Mouse (Mus musculus) lung, postnatal 0 days (tissue): ENCODE data around the gene Ccdc125. TPM values are rescaled to one million over a fixed set of nuclear protein-coding genes. Genes with fewer than 3 reads are reported as not detected.

ENCODE experiments used
- ATAC-seq: fragments of 200-750 bp; cut with Nextera tagmentation; 2 replicates; pipeline ENCODE4 v1.8.0; 2017; ENCODE audit warnings: moderate library complexity
- DNase-seq: peaks from one replicate; pipeline ENCODE4 v3.0.0-alpha.2; 2016; ENCODE audit warnings: low spot score
- H3K27ac ChIP-seq: fragments of 300-500 bp; sonication (generic); 2 replicates; pipeline ENCODE4 v1.5.1; 2014; ENCODE audit warnings: antibody characterized with exemption, mild to moderate bottlenecking, low read length, mixed read lengths
- H3K27me3 ChIP-seq: fragments of 300-500 bp; sonication (generic); replicated peaks from 2 replicates; pipeline ENCODE4 v1.6.1; 2014; ENCODE audit warnings: low read length, mixed read lengths; ENCODE audit not compliant: insufficient read depth
- H3K36me3 ChIP-seq: fragments of 300-500 bp; sonication (generic); 2 replicates; pipeline ENCODE4 v1.6.1; 2014; ENCODE audit warnings: low read length, mixed read lengths; ENCODE audit not compliant: insufficient read depth
- H3K4me1 ChIP-seq: fragments of 300-500 bp; sonication (generic); 2 replicates; pipeline ENCODE4 v1.6.1; 2014; ENCODE audit warnings: antibody characterized with exemption, low read depth, low read length, mixed read lengths; ENCODE audit not compliant: insufficient read depth
- H3K4me2 ChIP-seq: fragments of 300-500 bp; sonication (generic); replicated peaks from 2 replicates; pipeline ENCODE4 v1.6.1; 2014; ENCODE audit warnings: low read depth, mild to moderate bottlenecking, low read length, moderate library complexity, mixed read lengths
- H3K4me3 ChIP-seq: fragments of 300-500 bp; sonication (generic); 2 replicates; pipeline ENCODE4 v1.5.1; 2014; ENCODE audit warnings: low read depth, low read length
- H3K9ac ChIP-seq: fragments of 300-500 bp; sonication (generic); replicated peaks from 2 replicates; pipeline ENCODE4 v1.6.1; 2014; ENCODE audit warnings: low read depth, mild to moderate bottlenecking
- H3K9me3 ChIP-seq: fragments of 300-500 bp; sonication (generic); 2 replicates; pipeline ENCODE4 v1.6.1; 2016; ENCODE audit warnings: low read length, mixed read lengths
- CTCF ChIP-seq: IDR thresholded peaks from 2 replicates; pipeline ENCODE4 v1.5.1; 2016; ENCODE audit warnings: antibody characterized with exemption, mild to moderate bottlenecking
- EP300 ChIP-seq: IDR thresholded peaks from 2 replicates; pipeline ENCODE4 v1.6.1; 2016; ENCODE audit warnings: antibody characterized with exemption, mild to moderate bottlenecking, control low read depth
- WGBS: fragments of 180-500 bp; shearing (Covaris S2); extraction: QIAGEN DNeasy Blood & Tissue Kit; methylation state at CpG from one replicate; pipeline ENCODE4 v1.1.7; 2014; 5-methylcytosine and 5-hydroxymethylcytosine counted together
- polyA plus RNA-seq: library from polyadenylated mRNA; unstranded; fragments of >200 nt; fragmentation: Nextera tagmentation; extraction: Ambion mirVana; gene quantifications from 2 replicates; pipeline ENCODE4 v1.2.1, GENCODE M21; 2015

Ccdc125 gene
- polyA plus RNA-seq, 1 experiment from 2014 or later: 7.1 TPM

- DNase-seq (peak; percentile 96), ATAC-seq (peak; percentile 98)
- H3K9ac ChIP-seq: peak within 1 kb of the TSS; percentile 86
- no peaks in the 10 kb centered on the region; the same call in 1 of the 2 replicates for H3K36me3 ChIP-seq
- peak within 1 kb of the TSS; percentile 74 for H3K4me2 ChIP-seq
- peak within 1 kb of the TSS; percentile 95 for H3K4me3 ChIP-seq
- H3K4me1 ChIP-seq: peaks cover 6% of the 10 kb centered on the region; the same call in 1 of the 2 replicates
- H3K9me3 ChIP-seq: no peaks in the 10 kb centered on the region
- H3K27me3 ChIP-seq: no peaks in the 10 kb centered on the region
- WGBS: under 1% methylated on average over 55 of the region's 73 CpGs
- H3K27ac ChIP-seq: peak within 1 kb of the TSS; percentile 93
- TF ChIP-seq CTCF (peak; percentile 52), EP300 (0 out of 2 replicates have a peak, but pooled peaks have one; percentile 40)
Observed at GRCm38 (mm10) chr13:100650550-100651438, 18.7 kb upstream of the Ccdc125 start, which contains the start of the genes Ak6 and Rad17. Gene Ak6, plus strand, starts transcription at chr13:100650979. Gene Rad17, minus strand, starts transcription at chr13:100651051.

DNA sequence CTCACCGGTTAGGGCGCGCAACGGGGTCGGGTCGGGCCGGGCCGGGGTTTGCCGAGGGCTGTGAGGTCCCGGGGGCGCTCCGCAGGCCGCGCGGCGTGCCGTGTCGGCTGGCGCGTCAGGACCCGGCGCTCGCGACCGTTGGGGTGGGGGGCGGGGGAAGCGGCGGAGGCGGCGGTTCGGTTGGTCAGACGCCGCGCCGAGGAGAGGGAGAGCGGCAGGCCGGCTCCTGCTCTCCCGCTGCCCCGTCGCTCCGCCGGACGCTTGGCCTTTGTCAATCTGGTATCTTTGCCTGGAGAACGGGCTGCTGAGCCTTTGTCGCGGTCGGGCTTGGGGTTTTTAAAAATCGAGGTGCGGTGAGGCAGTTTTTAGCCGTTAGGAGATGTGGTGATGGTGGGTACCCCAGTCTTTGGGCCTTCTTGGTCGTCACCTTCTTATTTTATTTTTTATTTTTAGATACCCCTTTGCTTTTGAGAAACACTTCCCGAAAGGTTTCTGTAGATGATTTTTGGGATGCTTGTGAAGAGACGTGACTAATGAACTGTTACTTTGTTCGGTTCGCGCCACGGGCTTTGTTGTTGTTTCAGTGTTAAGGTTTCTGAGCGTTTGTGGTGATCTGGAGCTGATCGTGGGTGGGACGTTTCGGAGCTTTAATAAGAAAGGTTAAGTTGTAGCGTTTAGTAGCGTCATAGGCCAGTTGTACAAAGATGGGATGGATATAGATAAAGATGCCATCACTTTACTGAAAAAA lies 17.9 kb upstream of the Ccdc125 start, which contains the start of gene Taf9:
Gene Taf9, plus strand, starts transcription at position 141 of the 748 bp plus-strand sequence.
- TF ChIP-seq CTCF: no peak
- no peak for TF ChIP-seq EP300
- ATAC-seq: peak; percentile 76
- Histone ChIP-seq H3K36me3 (no peaks in the 10 kb centered on the region; the same call in 1 of the 2 replicates), H3K27me3 (no peaks in the 10 kb centered on the region), H3K9me3 (no peaks in the 10 kb centered on the region), H3K27ac (peak within 1 kb of the TSS; percentile 93), H3K4me2 (peak within 1 kb of the TSS; percentile 74), H3K4me3 (peak within 1 kb of the TSS; percentile 95), H3K4me1 (peaks cover 6% of the 10 kb centered on the region; the same call in 1 of the 2 replicates), H3K9ac (peak within 1 kb of the TSS; percentile 86)
- WGBS: under 1% methylated on average over 48 of the region's 63 CpGs
- DNase-seq: peak; percentile 15

GRCm38 (mm10) chr13:100658091-100658490 lies 11.4 kb upstream of the Ccdc125 start:
- Histone ChIP-seq H3K4me3 (no peak overlapping the region), H3K4me1 (no peaks in the 10 kb centered on the region), H3K9me3 (no peaks in the 10 kb centered on the region), H3K36me3 (no peaks in the 10 kb centered on the region), H3K9ac (no peak overlapping the region), H3K27ac (no peak overlapping the region), H3K4me2 (no peak overlapping the region), H3K27me3 (no peaks in the 10 kb centered on the region)
- no peak for TF ChIP-seq EP300
- no peak for TF ChIP-seq CTCF
- WGBS: 90% methylated on average over 5 of the region's 5 CpGs
- no peak for DNase-seq
- ATAC-seq: no peak

DNA sequence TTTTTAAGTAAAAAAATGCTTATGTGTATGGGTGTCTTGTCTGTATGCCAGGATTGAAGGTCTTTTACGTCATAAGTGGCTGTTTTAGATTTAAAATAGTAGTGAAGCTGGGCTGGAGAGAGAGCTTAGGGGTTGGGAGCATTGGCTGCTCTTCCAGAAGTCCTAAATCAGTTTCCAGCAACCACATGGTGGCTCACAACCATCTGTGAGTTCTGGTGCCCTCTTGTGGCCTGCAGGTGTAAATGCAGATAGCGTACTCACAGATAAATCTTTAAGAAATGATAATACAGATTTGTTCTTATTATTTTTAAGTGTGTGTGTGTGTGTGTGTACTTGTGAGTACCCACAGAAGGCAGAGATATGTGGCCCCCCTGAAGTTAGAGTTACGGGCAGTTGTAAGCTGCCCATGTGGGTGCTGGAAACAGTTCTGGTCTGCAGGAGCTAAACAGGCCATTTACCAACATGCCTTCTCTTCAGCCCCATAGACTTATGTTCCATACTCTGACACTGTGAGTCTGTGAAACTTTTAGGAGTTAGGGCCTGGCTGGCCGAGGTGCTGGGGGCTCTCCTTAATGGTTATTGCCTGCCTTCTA lies 9.6 kb upstream of the Ccdc125 start:
- TF ChIP-seq CTCF (peak; percentile 96), EP300 (no peak)
- Histone ChIP-seq H3K36me3 (no peaks in the 10 kb centered on the region), H3K9ac (no peak overlapping the region), H3K27me3 (no peaks in the 10 kb centered on the region), H3K4me3 (no peak overlapping the region), H3K4me1 (no peaks in the 10 kb centered on the region), H3K27ac (no peak overlapping the region), H3K4me2 (no peak overlapping the region), H3K9me3 (no peaks in the 10 kb centered on the region)
- WGBS: 37% methylated on average over 4 of the region's 4 CpGs
- 0 out of 2 replicates have a peak, but pooled peaks have one; percentile 25 for ATAC-seq
- peak; percentile 80 for DNase-seq

DNA sequence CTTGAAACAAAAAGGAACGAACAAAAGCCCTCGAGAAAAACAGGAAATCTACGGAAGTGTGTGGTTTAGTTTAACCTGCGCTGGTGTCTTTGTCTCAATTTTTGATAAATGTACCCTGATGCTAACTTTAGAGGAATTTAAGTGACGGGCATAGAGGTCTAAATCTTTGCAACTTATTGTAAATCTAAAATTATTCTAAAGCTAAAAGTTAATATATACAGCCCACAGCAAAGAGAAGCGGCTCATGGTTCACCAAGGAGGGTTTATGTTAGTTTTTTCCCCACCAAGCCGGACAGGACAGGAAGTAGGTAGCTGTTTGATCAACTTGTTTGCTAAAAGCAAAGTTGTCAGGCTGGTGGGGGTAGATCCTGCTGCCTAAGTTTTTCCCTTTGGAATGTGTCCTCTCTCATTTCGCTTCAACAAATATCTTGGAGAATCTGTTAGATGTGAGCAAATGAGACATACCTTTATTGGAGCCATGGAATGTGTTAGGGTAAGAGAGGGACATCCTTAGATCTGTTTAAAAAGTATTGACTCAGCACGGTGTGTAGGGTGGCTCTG lies 744 bp downstream of the Ccdc125 start:
- Histone ChIP-seq H3K36me3 (no peaks in the 10 kb centered on the region), H3K9me3 (no peaks in the 10 kb centered on the region), H3K27ac (peak overlapping the region; percentile 81; the same call in 1 of the 2 replicates), H3K27me3 (no peaks in the 10 kb centered on the region), H3K4me1 (peaks cover 5% of the 10 kb centered on the region; the same call in 1 of the 2 replicates), H3K9ac (peak overlapping the region; percentile 54; the same call in 1 of the 2 replicates), H3K4me2 (peak overlapping the region; percentile 71), H3K4me3 (peak overlapping the region; percentile 69)
- no peak for TF ChIP-seq EP300
- no peak for TF ChIP-seq CTCF
- 21% methylated on average over 9 of the region's 9 CpGs for WGBS
- DNase-seq (peak; percentile 40), ATAC-seq (no peak)
